Mouse (Mus musculus) liver, adult (tissue): Measurements from ENCODE around the gene Aaed1.

Source experiments
- GATA4 ChIP-seq: IDR thresholded peaks from 2 replicates; pipeline ENCODE4 v1.6.1; 2014; ENCODE audit warnings: mild to moderate bottlenecking, low read length; ENCODE audit not compliant: insufficient replicate concordance

Gene Aaed1

GRCm38 (mm10) chr13:64315483-64316050 lies 3.1 kb upstream of the Aaed1 start:
- TF ChIP-seq GATA4: no peak

- no peak for TF ChIP-seq GATA4
Observed at GRCm38 (mm10) chr13:64314041-64314440, 1.5 kb upstream of the Aaed1 start.

GRCm38 (mm10) chr13:64312916-64313289 lies 393 bp upstream of the Aaed1 start:
- no peak for TF ChIP-seq GATA4

- no peak for TF ChIP-seq GATA4
Observed at GRCm38 (mm10) chr13:64311266-64311665, 1.2 kb downstream of the Aaed1 start.

- no peak; the same call in 1 of the 2 replicates for TF ChIP-seq GATA4
Observed at GRCm38 (mm10) chr13:64310585-64310984, 1.9 kb downstream of the Aaed1 start.

GRCm38 (mm10) chr13:64309842-64310241 lies 2.7 kb downstream of the Aaed1 start:
- no peak for TF ChIP-seq GATA4

GRCm38 (mm10) chr13:64309036-64309435 lies 3.5 kb downstream of the Aaed1 start:
- TF ChIP-seq GATA4: no peak

- no peak for TF ChIP-seq GATA4
Observed at GRCm38 (mm10) chr13:64307508-64307907, 5.0 kb downstream of the Aaed1 start.

GRCm38 (mm10) chr13:64306078-64306477 lies 6.4 kb downstream of the Aaed1 start:
- TF ChIP-seq GATA4: no peak

GRCm38 (mm10) chr13:64299069-64299468 lies 13.4 kb downstream of the Aaed1 start:
- no peak for TF ChIP-seq GATA4

- TF ChIP-seq GATA4: no peak
Observed at GRCm38 (mm10) chr13:64286791-64287190, 25.7 kb downstream of the Aaed1 start.

- no peak for TF ChIP-seq GATA4
Observed at GRCm38 (mm10) chr13:64286321-64286720, 26.2 kb downstream of the Aaed1 start.

- no peak for TF ChIP-seq GATA4
Observed at GRCm38 (mm10) chr13:64284676-64285075, 27.8 kb downstream of the Aaed1 start.

GRCm38 (mm10) chr13:64280940-64281339 lies 31.6 kb downstream of the Aaed1 start:
- no peak for TF ChIP-seq GATA4

GRCm38 (mm10) chr13:64275754-64276127 lies 36.8 kb downstream of the Aaed1 start:
- TF ChIP-seq GATA4: no peak

GRCm38 (mm10) chr13:64274879-64275753 lies 37.4 kb downstream of the Aaed1 start, which contains the start of gene Cdc14b:
TSS of gene Cdc14b (minus strand) at chr13:64275290.
- TF ChIP-seq GATA4: no peak
